Mouse (Mus musculus): ENCODE results near the gene Rasa3.

Gene Rasa3

DNA sequence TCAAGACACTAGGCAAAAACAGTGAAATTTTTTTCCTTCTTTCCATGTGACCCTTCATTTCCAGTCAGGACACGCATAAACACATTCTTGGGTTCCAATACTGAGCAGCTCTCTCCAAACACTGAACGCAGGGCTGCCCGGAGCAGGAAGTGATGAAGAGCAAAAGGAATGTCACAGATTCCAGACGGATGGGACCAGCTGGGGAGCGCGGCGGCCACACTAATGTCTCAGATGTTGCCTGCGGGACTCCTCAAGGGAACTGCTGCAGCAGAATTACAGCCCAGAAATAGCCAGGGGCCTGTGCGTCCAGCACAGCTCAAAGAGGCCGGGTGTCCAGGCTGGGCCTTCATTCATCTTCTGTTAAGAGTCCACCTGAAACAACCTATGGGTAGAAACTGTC lies 9.0 kb downstream of the Rasa3 start:
- H3K36me3 ChIP-seq (ENCODE audit: insufficient read depth, low read length), result no peaks in the 10 kb centered on the region
- H3K27me3 ChIP-seq (ENCODE audit: insufficient read depth, low read length), result no peaks in the 10 kb centered on the region
- TF ChIP-seq NANOG (IDR thresholded peaks at IDR 0.05; ENCODE audit: borderline replicate concordance, low read length) (no peak), CTCF (conservative IDR thresholded peaks at IDR 0.05; ENCODE audit: low read length) (no peak), POU5F1 (IDR thresholded peaks at IDR 0.05; ENCODE audit: borderline replicate concordance, low read length) (no peak)
- H3K4me1 ChIP-seq (replicated peaks; ENCODE audit: low read depth, low read length), result peaks cover 25% of the 10 kb centered on the region
- no peaks in the 10 kb centered on the region for H3K9me3 ChIP-seq (ENCODE audit: low read length)
- H3K4me3 ChIP-seq (replicated peaks; ENCODE audit: low read length), result 0 out of 2 replicates have a peak overlapping the region, but pooled peaks have one; percentile 4

GRCm38 (mm10) chr8:13667917-13668316 lies 9.5 kb downstream of the Rasa3 start:
- Histone ChIP-seq H3K36me3 (ENCODE audit: insufficient read depth, low read length) (no peaks in the 10 kb centered on the region), H3K4me1 (replicated peaks; ENCODE audit: low read depth, low read length) (peaks cover 25% of the 10 kb centered on the region), H3K9me3 (ENCODE audit: low read length) (no peaks in the 10 kb centered on the region), H3K27me3 (ENCODE audit: insufficient read depth, low read length) (no peaks in the 10 kb centered on the region), H3K4me3 (replicated peaks; ENCODE audit: low read length) (no peak overlapping the region)
- TF ChIP-seq NANOG (IDR thresholded peaks at IDR 0.05; ENCODE audit: borderline replicate concordance, low read length) (no peak), POU5F1 (IDR thresholded peaks at IDR 0.05; ENCODE audit: borderline replicate concordance, low read length) (no peak), CTCF (conservative IDR thresholded peaks at IDR 0.05; ENCODE audit: low read length) (peak; percentile 26; the same call in 1 of the 2 replicates)

DNA sequence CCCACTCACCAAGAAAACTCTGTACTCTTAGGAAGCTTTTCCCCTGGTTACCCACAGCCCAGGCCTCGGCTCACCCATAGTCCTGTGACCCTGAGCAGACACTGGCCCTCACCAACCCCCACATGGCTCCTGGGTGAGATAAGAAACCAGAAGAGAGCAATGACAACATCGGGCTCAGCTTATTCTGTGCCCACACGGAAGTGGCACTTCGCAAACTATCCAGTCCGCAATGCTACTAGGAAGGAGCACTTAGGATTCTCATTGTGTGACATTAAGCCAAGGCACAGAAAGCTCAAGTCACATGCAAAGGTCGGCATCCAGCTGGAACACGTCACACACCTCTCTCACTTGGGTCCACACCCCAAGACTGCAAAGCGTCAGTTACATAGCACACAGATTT lies 11.5 kb downstream of the Rasa3 start:
- Histone ChIP-seq H3K4me3 (replicated peaks; ENCODE audit: low read length) (no peak overlapping the region), H3K36me3 (ENCODE audit: insufficient read depth, low read length) (no peaks in the 10 kb centered on the region), H3K4me1 (replicated peaks; ENCODE audit: low read depth, low read length) (peaks cover 25% of the 10 kb centered on the region), H3K27me3 (ENCODE audit: insufficient read depth, low read length) (no peaks in the 10 kb centered on the region), H3K9me3 (ENCODE audit: low read length) (no peaks in the 10 kb centered on the region)
- no peak for TF ChIP-seq CTCF (conservative IDR thresholded peaks at IDR 0.05; ENCODE audit: low read length)
- no peak for TF ChIP-seq NANOG (IDR thresholded peaks at IDR 0.05; ENCODE audit: borderline replicate concordance, low read length)
- TF ChIP-seq POU5F1 (IDR thresholded peaks at IDR 0.05; ENCODE audit: borderline replicate concordance, low read length), result no peak

- TF ChIP-seq CTCF (conservative IDR thresholded peaks at IDR 0.05; ENCODE audit: low read length), result no peak
- TF ChIP-seq NANOG (IDR thresholded peaks at IDR 0.05; ENCODE audit: borderline replicate concordance, low read length), result no peak
- TF ChIP-seq POU5F1 (IDR thresholded peaks at IDR 0.05; ENCODE audit: borderline replicate concordance, low read length), result no peak
- Histone ChIP-seq H3K4me3 (replicated peaks; ENCODE audit: low read length) (no peak overlapping the region), H3K27me3 (ENCODE audit: insufficient read depth, low read length) (no peaks in the 10 kb centered on the region), H3K4me1 (replicated peaks; ENCODE audit: low read depth, low read length) (peaks cover 25% of the 10 kb centered on the region), H3K36me3 (ENCODE audit: insufficient read depth, low read length) (no peaks in the 10 kb centered on the region), H3K9me3 (ENCODE audit: low read length) (no peaks in the 10 kb centered on the region)
These were observed 11.9 kb downstream of the Rasa3 start for GRCm38 (mm10) chr8:13665538-13665937.

DNA sequence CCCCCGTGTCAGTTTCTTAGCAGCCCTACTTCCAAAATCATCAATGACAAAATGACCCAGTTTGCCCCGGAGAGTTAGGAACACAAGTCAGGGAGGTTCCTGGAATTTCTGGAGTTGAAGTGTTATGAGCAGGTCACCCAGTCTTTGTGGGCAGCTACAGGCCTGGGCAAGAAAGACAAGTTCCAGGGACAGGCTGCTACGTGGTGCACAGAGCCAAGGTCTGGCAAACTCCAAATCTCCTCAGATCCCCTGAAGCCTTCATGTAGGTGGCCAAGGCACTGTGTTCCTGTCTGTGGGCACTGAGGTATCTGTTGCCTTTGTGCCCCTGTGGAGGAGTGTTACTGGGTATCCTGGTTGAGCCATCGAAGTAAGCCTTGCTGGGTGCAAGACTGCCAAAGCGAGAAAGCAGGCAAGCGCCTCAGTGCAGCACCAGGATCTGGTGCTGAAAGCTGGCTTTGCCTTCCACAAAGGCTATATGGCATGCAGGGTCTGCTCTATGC lies 12.6 kb downstream of the Rasa3 start:
- Histone ChIP-seq H3K4me1 (replicated peaks; ENCODE audit: low read depth, low read length) (peaks cover 19% of the 10 kb centered on the region), H3K9me3 (ENCODE audit: low read length) (no peaks in the 10 kb centered on the region), H3K36me3 (ENCODE audit: insufficient read depth, low read length) (no peaks in the 10 kb centered on the region), H3K27me3 (ENCODE audit: insufficient read depth, low read length) (no peaks in the 10 kb centered on the region), H3K4me3 (replicated peaks; ENCODE audit: low read length) (no peak overlapping the region)
- TF ChIP-seq CTCF (conservative IDR thresholded peaks at IDR 0.05; ENCODE audit: low read length), result no peak
- no peak for TF ChIP-seq NANOG (IDR thresholded peaks at IDR 0.05; ENCODE audit: borderline replicate concordance, low read length)
- TF ChIP-seq POU5F1 (IDR thresholded peaks at IDR 0.05; ENCODE audit: borderline replicate concordance, low read length), result no peak

DNA sequence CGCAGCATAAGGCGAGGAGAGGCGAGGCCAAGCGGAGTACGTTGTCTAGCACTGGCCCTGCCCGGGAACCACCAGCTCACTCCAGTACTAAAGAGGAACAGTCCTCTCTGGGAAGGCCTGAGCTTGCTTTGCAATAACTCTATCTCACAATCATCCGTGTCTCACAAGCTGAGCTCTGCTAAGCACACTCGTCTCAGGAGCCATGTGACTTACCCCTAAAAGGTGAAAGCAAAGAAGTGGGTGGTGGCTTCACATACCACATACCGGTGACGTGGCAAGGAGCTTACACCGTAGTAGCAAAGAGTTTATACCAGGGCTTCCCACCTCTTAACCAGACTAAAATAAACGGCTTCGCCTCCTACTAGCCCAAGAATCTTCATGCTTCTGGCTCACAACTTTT lies 17.1 kb downstream of the Rasa3 start:
- Histone ChIP-seq H3K4me1 (replicated peaks; ENCODE audit: low read depth, low read length) (peaks cover 4% of the 10 kb centered on the region; the same call in 1 of the 2 replicates), H3K9me3 (ENCODE audit: low read length) (no peaks in the 10 kb centered on the region), H3K36me3 (ENCODE audit: insufficient read depth, low read length) (no peaks in the 10 kb centered on the region), H3K27me3 (ENCODE audit: insufficient read depth, low read length) (no peaks in the 10 kb centered on the region), H3K4me3 (replicated peaks; ENCODE audit: low read length) (no peak overlapping the region)
- no peak for TF ChIP-seq POU5F1 (IDR thresholded peaks at IDR 0.05; ENCODE audit: borderline replicate concordance, low read length)
- TF ChIP-seq NANOG (IDR thresholded peaks at IDR 0.05; ENCODE audit: borderline replicate concordance, low read length), result no peak
- TF ChIP-seq CTCF (conservative IDR thresholded peaks at IDR 0.05; ENCODE audit: low read length), result no peak

GRCm38 (mm10) chr8:13657479-13657878 lies 19.9 kb downstream of the Rasa3 start:
- H3K9me3 ChIP-seq (ENCODE audit: low read length), result no peaks in the 10 kb centered on the region
- no peaks in the 10 kb centered on the region for H3K27me3 ChIP-seq (ENCODE audit: insufficient read depth, low read length)
- no peak overlapping the region for H3K4me3 ChIP-seq (replicated peaks; ENCODE audit: low read length)
- TF ChIP-seq POU5F1 (IDR thresholded peaks at IDR 0.05; ENCODE audit: borderline replicate concordance, low read length) (no peak), CTCF (conservative IDR thresholded peaks at IDR 0.05; ENCODE audit: low read length) (no peak), NANOG (IDR thresholded peaks at IDR 0.05; ENCODE audit: borderline replicate concordance, low read length) (no peak)
- H3K36me3 ChIP-seq (ENCODE audit: insufficient read depth, low read length), result no peaks in the 10 kb centered on the region
- peaks cover 4% of the 10 kb centered on the region; the same call in 1 of the 2 replicates for H3K4me1 ChIP-seq (replicated peaks; ENCODE audit: low read depth, low read length)

GRCm38 (mm10) chr8:13655033-13655351 lies 22.4 kb downstream of the Rasa3 start:
- Histone ChIP-seq H3K36me3 (ENCODE audit: insufficient read depth, low read length) (no peaks in the 10 kb centered on the region), H3K4me1 (replicated peaks; ENCODE audit: low read depth, low read length) (peaks cover 4% of the 10 kb centered on the region; the same call in 1 of the 2 replicates), H3K4me3 (replicated peaks; ENCODE audit: low read length) (no peak overlapping the region), H3K9me3 (ENCODE audit: low read length) (no peaks in the 10 kb centered on the region), H3K27me3 (ENCODE audit: insufficient read depth, low read length) (no peaks in the 10 kb centered on the region)
- TF ChIP-seq CTCF (conservative IDR thresholded peaks at IDR 0.05; ENCODE audit: low read length) (no peak), NANOG (IDR thresholded peaks at IDR 0.05; ENCODE audit: borderline replicate concordance, low read length) (no peak), POU5F1 (IDR thresholded peaks at IDR 0.05; ENCODE audit: borderline replicate concordance, low read length) (no peak)
